Mouse (Mus musculus) left cerebral cortex, postnatal 10 days (tissue): ENCODE data around the gene Sowahd. TPM values are rescaled to one million over a fixed set of nuclear protein-coding genes. Genes with fewer than 3 reads are reported as not detected.
A peak's percentile ranks its signal among the peaks of the same experiment; 100 is the strongest.
"Not testable (repeated sequence)": the region's sequence is repeated elsewhere in the genome, so short reads cannot be mapped to it uniquely, and the experiment has no call there.

ENCODE experiments used
- DNase-seq, 2 experiments: peaks; one replicate each; pipeline ENCODE4 v3.0.0; 2021 to 2022; ENCODE audit warnings: low spot score in 2 of 2, mixed read lengths in 1 of 2; ENCODE audit errors: extremely low spot score in 1 of 2
- intact Hi-C: fragments of 180-260 bp; cut with DNase I; formaldehyde crosslinking; loops from one replicate; pipeline ENCODE4 v1.15.1; 2025
- total RNA-seq, 2 experiments: library from RNA; stranded (reverse); gene quantifications; 2 replicates each; pipeline ENCODE4 v1.2.3; 2021

The Sowahd gene
- total RNA-seq, result not detected

DNA sequence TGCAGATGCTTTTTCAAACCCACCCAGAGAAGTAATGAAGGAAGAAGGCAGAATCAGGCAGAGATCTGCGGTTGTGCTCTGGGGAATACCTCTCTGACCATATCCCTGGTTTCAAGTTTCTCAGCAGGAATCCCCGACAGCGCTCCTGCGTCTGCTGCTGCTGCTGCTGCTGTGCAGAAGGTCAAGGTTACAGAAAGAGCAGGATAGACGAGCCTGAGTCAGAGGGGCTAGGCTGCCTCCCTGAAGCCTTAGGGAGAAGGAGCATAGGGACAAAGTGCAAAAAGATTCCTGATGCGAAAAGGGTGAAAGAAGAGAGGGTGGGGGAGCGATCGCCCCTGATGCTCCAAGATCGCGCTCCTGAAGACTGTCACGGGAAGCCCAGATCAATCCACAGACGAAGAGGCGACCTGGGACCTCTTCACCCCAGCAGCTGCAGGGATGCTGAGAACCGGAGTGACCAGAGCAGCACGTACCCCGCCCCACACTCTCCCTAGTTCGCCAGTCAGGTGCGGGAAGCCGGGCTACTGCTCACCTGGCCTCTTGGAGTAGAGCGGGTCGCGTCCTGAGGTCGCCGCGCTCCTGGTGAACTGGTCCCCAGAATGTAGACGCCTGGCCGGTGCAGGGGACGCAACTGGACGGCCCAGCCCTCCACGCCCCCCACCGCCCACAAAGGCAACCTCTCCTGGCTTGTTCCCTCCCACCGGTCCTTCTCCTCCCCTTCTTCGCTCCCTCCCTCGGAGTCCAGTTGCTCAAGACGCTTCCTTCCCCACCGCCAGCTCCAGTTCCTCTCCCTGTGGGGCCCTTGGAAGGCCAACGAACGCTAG is at the start of gene Sowahd:
TSS of gene Sowahd (plus strand) at position 780 of the 824 bp plus-strand sequence.
- intact Hi-C loops, result loop anchor here (10.0 kb wide), 1 partner anchor 213 kb away; no protein-coding TSS in a partner anchor

DNA sequence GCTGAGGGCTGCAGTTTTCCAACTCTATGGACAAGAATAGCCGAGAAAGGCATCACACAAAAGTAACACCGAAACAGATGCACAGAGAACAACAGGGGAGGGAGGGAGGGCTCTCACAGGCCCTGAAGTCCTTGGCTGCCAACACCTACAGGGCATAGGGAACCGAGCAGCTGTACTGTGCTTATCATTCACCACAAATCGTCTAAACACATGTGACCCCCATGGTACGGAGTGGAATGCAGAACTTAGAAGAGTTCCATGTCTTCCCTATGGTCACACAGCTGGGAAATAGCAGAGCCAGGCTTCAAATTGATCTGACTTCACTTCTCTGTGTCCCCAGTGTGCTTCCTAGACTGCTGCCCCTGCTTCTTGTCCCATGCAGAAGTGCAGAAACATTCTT is 34.8 kb upstream of the Sowahd start:
- DNase-seq, result no peak
- intact Hi-C loops, result no loop called here

More for the DNA sequence above, at the start of gene Sowahd:
- peak in 1 of 2 experiments; percentile 17 for DNase-seq

DNA sequence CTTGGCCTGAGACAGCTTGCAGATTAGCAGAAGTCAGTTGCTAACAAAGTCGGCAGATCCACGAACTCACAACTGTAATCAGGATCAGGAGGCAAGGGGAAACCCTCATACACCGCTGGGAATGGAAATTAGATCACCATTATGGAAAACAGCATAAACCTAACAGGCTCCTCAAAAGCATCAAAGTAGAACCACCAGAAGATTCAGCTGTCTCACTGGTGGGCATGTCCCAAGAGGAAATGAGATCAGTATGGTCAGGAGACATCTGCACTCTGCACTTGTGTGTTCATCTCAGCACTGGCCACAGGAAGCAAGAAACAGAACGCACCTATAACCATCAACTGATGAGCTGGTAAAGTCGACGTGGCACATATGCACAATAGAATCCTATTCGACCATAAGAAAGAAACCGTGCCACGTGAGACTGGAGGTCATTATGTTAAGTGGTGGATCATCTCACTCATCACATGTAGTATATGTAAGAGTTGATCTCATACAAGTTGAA is 30.4 kb upstream of the Sowahd start:
- no peak for DNase-seq
- intact Hi-C loops, result no loop called here

DNA sequence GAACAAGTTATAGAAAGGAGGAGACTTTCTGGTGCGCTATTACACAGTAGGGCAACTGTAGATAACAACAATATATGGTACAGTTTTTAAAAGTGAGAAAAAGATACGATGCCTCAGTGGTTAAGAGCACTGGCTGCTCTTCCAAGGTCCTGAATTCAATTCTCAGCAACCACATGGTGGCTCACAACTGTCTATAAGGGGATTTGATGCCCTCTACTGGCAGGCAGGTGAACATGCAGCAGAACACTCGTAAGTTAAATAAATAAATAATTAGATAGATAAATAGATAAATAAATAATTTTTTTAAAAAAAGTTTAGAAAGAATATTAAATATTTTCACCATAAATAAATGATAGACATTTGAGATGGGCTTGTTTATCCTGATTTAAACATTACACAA is 29.6 kb upstream of the Sowahd start:
- intact Hi-C loops, result no loop called here
- DNase-seq, result no peak

DNA sequence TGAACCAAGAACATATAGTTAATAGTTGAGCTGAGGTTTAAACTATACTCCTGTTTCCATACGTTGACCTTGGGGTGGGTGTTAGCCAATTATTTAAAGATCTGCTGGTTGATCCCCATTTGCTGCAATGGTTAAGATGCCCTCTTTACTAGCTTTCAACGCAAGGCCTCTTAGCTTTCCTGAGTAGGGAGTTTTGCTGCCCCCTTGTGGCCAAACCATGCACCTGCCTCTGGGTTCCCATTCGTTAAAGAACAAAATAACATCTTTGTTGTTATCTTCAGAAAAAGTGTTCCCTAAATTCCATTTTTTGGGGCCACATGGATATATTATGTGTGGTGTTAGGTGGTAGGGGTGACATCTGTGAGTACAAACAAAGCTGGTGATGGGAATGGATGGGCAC is 26.0 kb upstream of the Sowahd start:
- intact Hi-C loops, result loop anchor here (2.0 kb wide), 1 partner anchor 92 kb away; no protein-coding TSS in a partner anchor

DNA sequence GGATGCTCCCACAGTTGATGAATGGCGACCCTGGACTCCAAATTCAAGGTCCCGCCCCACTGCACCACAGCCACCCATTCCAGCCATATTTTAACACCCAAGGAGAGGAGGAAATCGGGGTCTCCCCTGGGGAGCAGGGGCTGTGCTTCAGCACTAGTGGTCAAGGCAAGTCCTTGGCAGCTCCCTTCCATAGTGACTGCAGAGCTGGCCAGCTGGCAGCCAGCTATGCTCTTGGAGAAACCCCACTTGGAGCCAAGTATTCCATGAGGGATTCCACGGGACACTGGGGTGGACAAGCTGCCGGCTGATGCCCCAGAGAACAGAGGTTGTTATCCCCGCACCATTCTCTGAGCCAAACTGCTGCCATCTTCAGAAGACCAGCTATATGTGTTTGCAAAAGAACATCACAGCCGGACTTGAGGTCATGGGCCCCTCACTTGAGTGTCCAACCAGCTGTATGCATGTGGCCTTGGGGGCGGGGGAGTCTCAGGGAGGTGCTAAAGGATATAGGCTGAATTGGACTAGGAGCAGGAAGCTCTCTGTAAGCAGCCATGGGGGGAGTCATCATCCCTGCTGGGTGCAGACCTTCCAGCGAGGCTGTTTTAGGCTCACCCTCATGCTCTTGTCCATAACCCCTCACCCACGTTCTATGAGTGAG is 24.9 kb upstream of the Sowahd start:
- intact Hi-C loops, result loop anchor here (2.0 kb wide), 1 partner anchor 93 kb away; no protein-coding TSS in a partner anchor
- no peak for DNase-seq

More for the DNA sequence above, 26.0 kb upstream of the Sowahd start:
- peak; percentile 25 to 42 for DNase-seq

DNA sequence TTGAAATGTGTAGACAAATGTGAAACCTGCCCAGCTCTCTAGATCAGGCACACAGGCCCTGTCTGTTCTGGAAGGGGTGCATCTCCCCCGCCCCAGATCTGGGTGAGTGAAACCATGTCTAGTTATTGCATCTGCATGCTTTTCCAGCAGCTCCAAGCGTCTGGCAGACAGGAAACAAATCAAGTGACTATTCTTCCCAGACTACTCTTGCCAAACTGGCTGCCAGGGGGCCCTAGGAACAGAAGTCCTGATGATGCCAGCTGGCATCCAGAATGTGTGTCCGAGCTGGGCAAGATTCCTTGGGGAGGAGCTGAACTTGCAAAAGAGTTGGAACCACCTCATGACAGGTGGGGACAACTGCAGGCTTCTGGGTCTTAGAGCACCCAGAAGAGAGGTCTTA is 20.3 kb upstream of the Sowahd start:
- intact Hi-C loops, result no loop called here
- DNase-seq, result peak; percentile 20 to 21

DNA sequence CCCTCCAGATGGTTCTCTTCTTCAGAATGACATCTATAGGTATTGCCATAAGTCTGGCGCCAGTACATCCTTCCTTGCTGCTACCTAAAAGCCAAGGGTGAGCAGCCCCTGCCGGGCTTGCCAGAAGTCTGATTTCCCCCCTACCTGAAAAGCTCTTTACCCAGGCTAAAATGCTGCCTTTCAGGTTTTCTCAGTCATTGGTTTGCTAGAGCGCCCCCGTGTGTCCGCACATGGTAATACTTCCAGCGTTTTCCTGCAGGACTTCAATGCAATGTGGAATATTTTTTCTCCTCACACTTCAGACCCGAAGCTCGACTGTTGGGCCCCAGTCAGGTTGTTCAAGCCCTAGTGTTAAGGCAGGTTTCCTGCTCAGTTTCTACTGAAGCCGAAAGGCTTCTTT is 5.9 kb upstream of the Sowahd start:
- DNase-seq, result peak; percentile 31 to 36
- intact Hi-C loops, result loop anchor here (5.0 to 10.0 kb wide), 2 partner anchors 110 to 208 kb away; no protein-coding TSS in a partner anchor

DNA sequence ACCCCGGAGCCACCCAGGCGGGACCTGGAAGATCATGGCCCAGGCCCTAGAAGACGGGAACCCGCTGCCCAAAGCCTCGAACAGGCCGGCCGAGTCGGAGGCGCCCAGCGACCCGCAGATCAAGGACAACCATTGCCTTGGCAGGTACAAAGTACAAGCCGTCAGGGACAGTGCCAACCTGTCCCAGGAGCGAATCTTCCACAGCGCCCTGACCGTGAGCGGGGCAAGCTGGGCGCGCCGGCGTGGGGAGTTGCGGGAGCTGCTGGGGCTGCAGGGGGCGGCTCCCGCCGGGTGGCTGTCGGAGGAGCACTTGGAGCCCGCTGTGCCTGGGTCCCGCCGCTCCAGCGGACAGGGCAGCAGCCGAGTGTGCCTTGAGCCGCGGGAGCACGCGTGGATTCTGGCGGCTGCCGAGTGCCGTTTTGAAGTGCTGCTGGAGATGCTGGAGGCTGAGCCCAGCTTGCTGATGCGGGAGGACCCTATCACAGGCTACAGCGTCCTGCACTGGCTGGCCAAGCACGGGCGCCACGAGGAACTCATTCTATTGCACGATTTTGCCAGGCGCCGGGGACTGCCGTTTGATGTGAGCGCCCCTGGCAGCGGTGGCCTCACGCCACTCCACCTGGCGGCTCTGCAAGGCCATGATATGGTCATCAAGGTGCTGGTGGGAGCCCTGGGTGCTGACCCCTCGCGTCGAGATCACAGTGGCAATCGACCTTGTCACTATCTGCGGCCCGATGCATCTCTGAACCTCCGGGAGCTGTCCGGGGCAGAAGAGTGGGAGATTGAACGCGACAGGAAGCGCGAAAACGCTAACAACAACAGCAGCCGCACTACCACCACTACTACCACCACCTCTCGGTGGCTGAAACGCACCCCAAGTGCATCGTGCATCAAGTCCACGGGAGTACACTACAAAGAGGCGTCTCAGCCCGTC is 512 bp downstream of the Sowahd start:
- peak in 1 of 2 experiments; percentile 21 for DNase-seq
- intact Hi-C loops, result loop anchor here (10.0 kb wide), 1 partner anchor 214 kb away; no protein-coding TSS in a partner anchor

DNA sequence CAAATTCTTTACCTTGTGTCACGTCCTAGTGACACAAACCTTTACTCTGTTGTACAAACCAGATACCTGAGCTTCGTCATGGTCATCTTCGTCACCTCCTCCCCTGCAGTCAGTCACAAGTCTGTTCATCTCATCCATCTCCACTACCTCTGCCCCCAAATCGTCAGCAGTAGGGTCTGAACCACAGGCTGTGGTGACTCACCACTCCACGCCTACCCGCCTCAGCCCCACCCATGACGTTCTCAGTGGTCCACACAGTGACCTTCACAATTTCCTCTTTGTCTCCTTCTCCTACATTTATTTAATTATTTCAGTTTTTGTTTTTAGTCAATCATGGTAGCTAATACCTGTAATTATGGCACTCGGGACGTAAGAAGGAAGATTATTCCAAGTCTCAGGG is 15.3 kb downstream of the Sowahd start:
- DNase-seq, result no peak
- intact Hi-C loops, result no loop called here

DNA sequence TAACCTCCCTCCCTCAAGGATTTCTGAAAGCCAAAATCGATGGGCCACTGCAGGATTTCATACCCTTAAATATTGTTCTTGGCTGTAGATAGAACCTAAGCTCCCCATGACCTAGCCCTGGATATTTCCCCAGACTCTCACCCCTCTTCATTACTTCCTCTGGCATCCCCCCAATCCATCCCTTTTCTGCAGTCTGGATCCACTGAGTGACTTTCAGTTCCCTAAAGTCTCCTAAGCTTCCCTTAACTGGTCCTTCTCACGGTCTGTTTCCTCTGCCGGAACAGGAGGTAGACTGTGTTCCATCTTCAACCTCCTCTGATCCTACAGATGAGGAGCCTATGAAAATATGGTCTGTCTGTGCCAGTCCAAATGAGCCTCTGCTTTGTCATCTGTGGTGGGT is 18.7 kb downstream of the Sowahd start:
- no peak for DNase-seq
- intact Hi-C loops, result no loop called here

DNA sequence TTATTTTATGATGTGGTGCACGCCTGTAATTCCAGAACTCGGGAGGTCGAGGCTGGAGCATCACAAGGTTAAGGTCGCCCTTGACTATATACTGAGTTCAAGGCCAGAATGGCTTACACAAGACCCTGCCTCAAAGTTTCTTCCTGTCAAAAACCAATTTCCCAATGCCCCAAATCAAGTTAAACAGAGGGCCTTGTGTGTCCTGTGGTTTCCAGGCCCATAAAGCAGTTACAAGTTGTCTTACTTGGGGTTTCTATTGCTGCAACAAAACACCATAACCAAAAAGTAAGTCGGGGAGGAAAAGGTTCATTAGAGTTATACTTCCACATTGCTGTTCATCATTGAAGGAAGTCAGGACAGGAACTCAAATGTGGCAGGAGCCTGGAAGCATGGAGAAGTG is 20.1 kb downstream of the Sowahd start:
- no peak for DNase-seq
- intact Hi-C loops, result no loop called here

DNA sequence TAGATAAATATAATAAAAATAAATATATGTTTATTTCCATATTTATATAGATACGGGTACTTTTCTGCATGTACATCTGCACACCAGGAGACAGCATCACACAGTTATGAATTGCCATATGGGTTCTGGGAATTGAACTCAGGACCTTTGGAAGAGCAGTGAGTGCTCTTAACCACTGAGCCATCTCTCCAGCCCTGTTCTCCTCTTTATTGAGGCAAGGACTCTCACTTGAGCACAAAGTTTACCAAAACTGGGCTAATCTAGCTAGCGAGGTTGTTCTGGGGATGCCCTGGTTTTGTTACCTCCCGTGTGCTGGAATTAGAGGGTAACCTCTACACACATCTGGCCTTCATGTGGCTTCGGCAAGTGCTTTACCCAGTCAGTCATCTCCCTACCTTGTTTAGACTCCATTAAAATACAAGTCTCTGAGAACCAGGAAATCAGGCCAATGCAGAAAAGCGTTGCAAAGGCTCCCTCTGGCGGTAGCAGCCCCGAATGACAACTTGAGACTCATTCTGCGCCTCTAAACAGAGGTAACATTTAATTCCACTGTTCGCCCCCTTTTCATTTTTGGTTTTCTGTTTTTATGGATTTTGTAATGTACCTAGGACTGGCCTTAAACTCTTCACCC is 25.7 kb downstream of the Sowahd start:
- DNase-seq, result peak in 1 of 2 experiments; percentile 29
- intact Hi-C loops, result loop anchor here (10.0 kb wide), 2 partner anchors 260 to 550 kb away; no protein-coding TSS in a partner anchor

DNA sequence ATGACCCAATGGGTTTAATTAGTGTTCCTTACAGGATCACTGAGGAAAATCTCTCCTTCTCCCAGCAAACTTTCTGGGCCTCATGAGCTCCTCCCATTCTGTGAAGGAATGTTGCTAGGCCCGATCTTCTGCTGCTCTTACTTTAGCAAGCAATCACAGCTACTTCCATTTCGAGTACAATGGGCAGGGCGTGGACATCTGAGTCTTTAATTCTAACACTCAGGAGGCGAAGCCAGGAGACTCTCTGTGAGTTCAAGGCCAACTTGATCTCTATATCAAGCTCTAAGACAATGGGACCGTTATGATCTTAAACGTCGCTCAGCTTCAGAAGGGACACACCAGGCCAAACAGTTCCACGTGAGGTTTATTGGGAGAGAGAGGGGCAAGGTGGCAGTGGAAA is 28.0 kb downstream of the Sowahd start:
- intact Hi-C loops, result loop anchor here (10.0 kb wide), 2 partner anchors 262 to 552 kb away; no protein-coding TSS in a partner anchor
- no peak for DNase-seq

DNA sequence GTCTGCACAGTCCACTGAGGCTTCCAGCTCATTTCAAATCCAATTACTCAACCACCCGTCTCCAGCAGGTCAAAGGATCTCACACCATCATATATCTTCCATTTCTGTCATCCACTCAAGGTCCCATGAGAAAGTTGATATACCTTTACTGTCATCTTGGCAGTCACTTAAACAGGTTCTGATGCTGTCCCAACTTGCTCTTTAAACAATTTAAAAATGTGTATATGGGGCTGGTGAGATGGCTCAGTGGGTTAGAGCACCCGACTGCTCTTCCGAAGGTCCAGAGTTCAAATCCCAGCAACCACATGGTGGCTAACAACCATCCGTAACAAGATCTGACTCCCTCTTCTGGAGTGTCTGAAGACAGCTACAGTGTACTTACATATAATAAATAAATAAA is 31.7 kb downstream of the Sowahd start:
- intact Hi-C loops, DNase-seq: not testable (repeated sequence)

DNA sequence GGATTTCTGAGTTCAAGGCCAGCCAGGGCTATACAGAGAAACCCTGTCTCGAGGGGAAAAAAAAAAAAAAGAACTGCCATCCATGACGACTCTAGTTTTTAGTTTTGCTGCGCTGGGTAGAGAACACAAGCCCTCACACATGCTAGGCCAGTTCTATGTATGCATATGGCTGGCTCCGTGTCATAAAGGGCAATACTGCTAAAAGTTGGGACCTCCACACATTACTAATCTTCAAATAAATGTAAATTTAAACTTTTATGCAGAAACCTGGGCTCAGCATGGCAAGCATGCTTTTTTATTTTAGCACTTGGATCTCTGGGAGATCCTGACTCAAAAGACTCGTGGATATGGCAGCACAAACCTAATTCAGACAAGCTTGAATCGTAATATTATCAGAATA is 32.5 kb downstream of the Sowahd start:
- DNase-seq, result no peak
- intact Hi-C loops, result no loop called here

DNA sequence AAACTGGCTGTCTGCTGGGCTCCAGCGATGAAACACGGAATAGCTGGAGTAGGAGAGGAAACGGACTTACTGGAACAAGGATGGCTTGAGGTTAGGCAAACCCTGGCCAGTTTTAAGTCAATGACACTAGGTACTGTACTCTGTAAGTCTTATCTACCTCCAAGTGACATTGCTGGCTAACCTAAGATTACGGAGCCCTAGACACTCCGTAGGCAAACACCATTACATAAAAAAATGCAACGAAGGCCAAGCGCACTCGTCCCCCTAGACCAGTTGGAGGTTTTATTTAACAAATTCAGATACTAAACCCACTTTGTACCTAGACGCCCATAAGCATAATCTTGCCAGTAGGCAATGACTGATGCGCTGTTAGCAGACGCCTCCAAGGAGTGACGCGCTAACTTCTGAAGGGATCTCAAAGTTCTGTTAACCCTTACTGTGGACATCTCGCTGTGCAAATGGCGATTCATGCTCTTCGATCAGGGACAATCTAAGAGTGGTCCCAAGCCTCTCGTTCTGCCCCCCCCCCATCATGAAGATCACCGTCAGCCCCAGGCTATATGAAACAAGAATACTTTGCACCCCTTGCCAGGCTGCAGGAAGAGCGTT is 35.8 kb downstream of the Sowahd start:
- intact Hi-C loops, result no loop called here
- peak in 1 of 2 experiments; percentile 25 for DNase-seq
